Mouse (Mus musculus): ENCODE measurements around the gene Tfb2m. TPM values are rescaled to one million over a fixed set of nuclear protein-coding genes. Genes with fewer than 3 reads are reported as not detected.

The Tfb2m gene
- total and polyA plus RNA-seq, 3 experiments, result 9.0 to 51.9 (median 39.8) TPM

GRCm38 (mm10) chr1:179578625-179579024 lies 32.6 kb upstream of the Tfb2m start:
- no peak for DNase-seq (ENCODE audit: low spot score)
- H3K27me3 ChIP-seq (ENCODE audit: insufficient read depth, low read length), result no peaks in the 10 kb centered on the region
- peak; percentile 59 for ATAC-seq (ENCODE audit: extremely low read depth, insufficient number of reproducible peaks, low FRiP score, poor library complexity, severe bottlenecking)
- H3K36me3 ChIP-seq (replicated peaks), result peaks cover 59% of the 10 kb centered on the region
- no peaks in the 10 kb centered on the region for H3K9me3 ChIP-seq (replicated peaks)
- peak overlapping the region; percentile 56; the same call in 1 of the 2 replicates for H3K4me3 ChIP-seq (ENCODE audit: low read depth, low read length)
- TF ChIP-seq TAL1 (conservative IDR thresholded peaks at IDR 0.05; ENCODE audit: low read depth, low read length), result peak; percentile 27; the same call in 1 of the 2 replicates
- no peak for TF ChIP-seq GATA2 (IDR thresholded peaks at IDR 0.05; ENCODE audit: borderline replicate concordance, low read depth, low read length)
- H3K4me1 ChIP-seq (ENCODE audit: insufficient read depth, low read depth, low read length), result peaks cover 88% of the 10 kb centered on the region

- TF ChIP-seq CTCF (IDR thresholded peaks at IDR 0.05; ENCODE audit: low read depth, low read length) (no peak), GATA1 (IDR thresholded peaks at IDR 0.05; ENCODE audit: borderline replicate concordance, low read length) (no peak), POLR2AphosphoS5 (IDR thresholded peaks at IDR 0.05; ENCODE audit: insufficient replicate concordance, low read depth, low read length) (no peak), GATA2 (IDR thresholded peaks at IDR 0.05; ENCODE audit: borderline replicate concordance, low read depth, low read length) (no peak), TAL1 (conservative IDR thresholded peaks at IDR 0.05; ENCODE audit: low read depth, low read length) (no peak)
- Histone ChIP-seq H3K4me1 (ENCODE audit: insufficient read depth, low read depth, low read length) (peaks cover 86% of the 10 kb centered on the region), H3K36me3 (replicated peaks) (peaks cover 38% of the 10 kb centered on the region), H3K9me3 (replicated peaks) (no peaks in the 10 kb centered on the region), H3K27me3 (ENCODE audit: insufficient read depth, low read length) (no peaks in the 10 kb centered on the region), H3K4me3 (ENCODE audit: low read depth, low read length) (no peak overlapping the region)
- no peak for ATAC-seq (ENCODE audit: extremely low read depth, insufficient number of reproducible peaks, low FRiP score, poor library complexity, severe bottlenecking)
- no peak for DNase-seq (ENCODE audit: low spot score)
Observed at GRCm38 (mm10) chr1:179573650-179574206, 27.7 kb upstream of the Tfb2m start.

GRCm38 (mm10) chr1:179571686-179572085 lies 25.6 kb upstream of the Tfb2m start:
- Histone ChIP-seq H3K4me1 (ENCODE audit: insufficient read depth, low read depth, low read length) (peaks cover 87% of the 10 kb centered on the region), H3K4me3 (ENCODE audit: low read depth, low read length) (no peak overlapping the region), H3K9me3 (replicated peaks) (no peaks in the 10 kb centered on the region), H3K36me3 (replicated peaks) (peaks cover 42% of the 10 kb centered on the region), H3K27me3 (ENCODE audit: insufficient read depth, low read length) (no peaks in the 10 kb centered on the region)
- no peak for TF ChIP-seq GATA1 (IDR thresholded peaks at IDR 0.05; ENCODE audit: borderline replicate concordance, low read length)
- DNase-seq (ENCODE audit: low spot score) (no peak), ATAC-seq (ENCODE audit: extremely low read depth, insufficient number of reproducible peaks, low FRiP score, poor library complexity, severe bottlenecking) (no peak)

GRCm38 (mm10) chr1:179570482-179570881 lies 24.4 kb upstream of the Tfb2m start:
- ATAC-seq (ENCODE audit: extremely low read depth, insufficient number of reproducible peaks, low FRiP score, poor library complexity, severe bottlenecking), result no peak

GRCm38 (mm10) chr1:179568690-179569398 lies 22.8 kb upstream of the Tfb2m start:
- DNase-seq (ENCODE audit: low spot score) (no peak), ATAC-seq (ENCODE audit: extremely low read depth, insufficient number of reproducible peaks, low FRiP score, poor library complexity, severe bottlenecking) (peak; percentile 84)

More at GRCm38 (mm10) chr1:179570482-179570881, 24.4 kb upstream of the Tfb2m start:
- peaks cover 84% of the 10 kb centered on the region for H3K4me1 ChIP-seq (ENCODE audit: insufficient read depth, low read depth, low read length)
- H3K27me3 ChIP-seq (ENCODE audit: insufficient read depth, low read length), result no peaks in the 10 kb centered on the region
- H3K9me3 ChIP-seq (replicated peaks), result no peaks in the 10 kb centered on the region
- peaks cover 39% of the 10 kb centered on the region for H3K36me3 ChIP-seq (replicated peaks)
- no peak for TF ChIP-seq GATA1 (IDR thresholded peaks at IDR 0.05; ENCODE audit: borderline replicate concordance, low read length)
- no peak for TF ChIP-seq CTCF (IDR thresholded peaks at IDR 0.05; ENCODE audit: low read depth, low read length)
- no peak for TF ChIP-seq POLR2AphosphoS5 (IDR thresholded peaks at IDR 0.05; ENCODE audit: insufficient replicate concordance, low read depth, low read length)
- no peak for TF ChIP-seq TAL1 (conservative IDR thresholded peaks at IDR 0.05; ENCODE audit: low read depth, low read length)
- no peak for TF ChIP-seq GATA2 (IDR thresholded peaks at IDR 0.05; ENCODE audit: borderline replicate concordance, low read depth, low read length)
- no peak overlapping the region for H3K4me3 ChIP-seq (ENCODE audit: low read depth, low read length)
- DNase-seq (ENCODE audit: low spot score), result no peak

GRCm38 (mm10) chr1:179567558-179567957 lies 21.5 kb upstream of the Tfb2m start:
- Histone ChIP-seq H3K36me3 (replicated peaks) (peaks cover 34% of the 10 kb centered on the region), H3K4me1 (ENCODE audit: insufficient read depth, low read depth, low read length) (peaks cover 80% of the 10 kb centered on the region), H3K4me3 (ENCODE audit: low read depth, low read length) (no peak overlapping the region; the same call in 1 of the 2 replicates), H3K9me3 (replicated peaks) (no peaks in the 10 kb centered on the region), H3K27me3 (ENCODE audit: insufficient read depth, low read length) (no peaks in the 10 kb centered on the region)
- no peak for ATAC-seq (ENCODE audit: extremely low read depth, insufficient number of reproducible peaks, low FRiP score, poor library complexity, severe bottlenecking)
- TF ChIP-seq GATA2 (IDR thresholded peaks at IDR 0.05; ENCODE audit: borderline replicate concordance, low read depth, low read length) (no peak), CTCF (IDR thresholded peaks at IDR 0.05; ENCODE audit: low read depth, low read length) (no peak), GATA1 (IDR thresholded peaks at IDR 0.05; ENCODE audit: borderline replicate concordance, low read length) (no peak), TAL1 (conservative IDR thresholded peaks at IDR 0.05; ENCODE audit: low read depth, low read length) (no peak), POLR2AphosphoS5 (IDR thresholded peaks at IDR 0.05; ENCODE audit: insufficient replicate concordance, low read depth, low read length) (no peak)
- DNase-seq (ENCODE audit: low spot score), result no peak

More at GRCm38 (mm10) chr1:179568690-179569398, 22.8 kb upstream of the Tfb2m start:
- TF ChIP-seq GATA2 (IDR thresholded peaks at IDR 0.05; ENCODE audit: borderline replicate concordance, low read depth, low read length) (no peak), TAL1 (conservative IDR thresholded peaks at IDR 0.05; ENCODE audit: low read depth, low read length) (peak; percentile 55)
- Histone ChIP-seq H3K4me3 (ENCODE audit: low read depth, low read length) (peak overlapping the region; percentile 36; the same call in 1 of the 2 replicates), H3K27me3 (ENCODE audit: insufficient read depth, low read length) (no peaks in the 10 kb centered on the region), H3K36me3 (replicated peaks) (peaks cover 31% of the 10 kb centered on the region), H3K9me3 (replicated peaks) (no peaks in the 10 kb centered on the region), H3K4me1 (ENCODE audit: insufficient read depth, low read depth, low read length) (peaks cover 79% of the 10 kb centered on the region)
